Mouse (Mus musculus) cerebellum, adult 11-12 months (tissue): ENCODE measurements at regions not wholly inside any gene's neighbourhood (a gene's known extent, or its start where the extent isn't known, plus 50 kb on each side); places are given as distances from the start of the nearest gene placed in this dataset.
"Not testable (repeated sequence)": the region's sequence is repeated elsewhere in the genome, so short reads cannot be mapped to it uniquely, and the experiment has no call there.

Experiments
- DNase-seq: peaks from one replicate; pipeline ENCODE4 v3.0.0; 2022

DNA sequence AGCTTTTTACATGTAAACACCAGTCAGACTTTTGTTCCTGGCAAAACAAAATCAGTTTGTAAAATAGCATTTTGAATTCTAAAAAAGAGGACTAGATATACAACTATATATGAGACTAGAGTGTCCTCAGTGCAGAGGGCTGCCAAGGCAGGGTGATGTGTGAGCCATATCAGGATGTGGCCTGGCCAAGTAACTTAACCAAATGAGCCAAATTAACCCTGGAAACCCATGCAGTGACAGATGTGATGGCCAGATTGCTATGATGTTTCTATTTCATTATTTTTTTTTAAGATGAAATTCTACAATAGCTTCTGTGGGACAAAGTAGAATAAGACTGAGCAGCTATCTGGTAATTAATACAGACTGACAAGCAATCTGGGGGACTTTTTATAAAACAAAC, 181.8 kb downstream of the Nova1 start:
- no peak for DNase-seq

DNA sequence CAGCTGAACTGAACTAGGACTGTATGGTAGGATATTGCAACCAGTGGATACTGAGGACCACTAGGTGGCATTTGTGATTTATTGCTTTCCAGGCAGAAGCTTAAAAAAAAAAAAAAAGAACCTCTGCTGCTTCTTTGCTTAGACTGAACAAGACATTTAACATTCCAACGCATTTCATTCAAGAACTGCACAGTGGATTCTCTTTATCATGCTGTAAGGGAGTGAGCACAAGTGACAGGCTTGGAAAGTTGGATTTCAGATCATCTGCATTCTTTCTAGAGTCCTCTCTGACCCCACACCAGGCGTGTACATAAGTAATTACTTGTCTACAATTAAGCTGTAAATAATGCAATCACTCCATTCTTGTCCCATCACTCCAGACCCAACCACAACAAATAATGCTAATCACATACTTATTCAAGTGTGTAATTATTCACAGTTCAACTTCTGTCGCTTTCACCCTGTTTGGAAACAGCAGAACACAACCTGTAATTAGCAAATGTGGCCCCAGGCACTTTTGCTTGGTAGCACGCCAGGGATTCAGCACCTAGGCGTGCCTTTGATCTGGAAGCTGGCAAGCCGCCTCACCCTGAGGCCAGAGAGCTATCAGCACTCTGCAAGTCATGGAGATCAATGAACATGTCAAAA, 183.5 kb downstream of the Nova1 start:
- DNase-seq = peak; percentile 36

DNA sequence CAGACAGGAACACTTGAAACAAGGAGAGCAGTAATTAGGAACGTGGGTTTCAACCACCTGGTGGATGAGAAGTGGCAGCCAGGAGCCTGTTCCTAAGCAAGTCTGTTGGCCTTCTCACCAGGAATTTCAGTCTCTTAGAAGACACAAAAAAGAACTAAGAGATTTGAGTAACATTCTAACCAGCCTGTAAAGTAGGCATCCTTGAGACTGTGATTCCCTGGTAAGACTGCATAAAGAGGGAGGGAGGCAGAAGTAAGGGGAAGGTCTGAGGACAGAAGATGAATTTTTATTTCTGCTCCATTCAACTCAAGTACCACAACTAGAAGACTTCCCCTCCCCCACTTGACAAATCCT, 184.0 kb downstream of the Nova1 start:
- no peak for DNase-seq

DNA sequence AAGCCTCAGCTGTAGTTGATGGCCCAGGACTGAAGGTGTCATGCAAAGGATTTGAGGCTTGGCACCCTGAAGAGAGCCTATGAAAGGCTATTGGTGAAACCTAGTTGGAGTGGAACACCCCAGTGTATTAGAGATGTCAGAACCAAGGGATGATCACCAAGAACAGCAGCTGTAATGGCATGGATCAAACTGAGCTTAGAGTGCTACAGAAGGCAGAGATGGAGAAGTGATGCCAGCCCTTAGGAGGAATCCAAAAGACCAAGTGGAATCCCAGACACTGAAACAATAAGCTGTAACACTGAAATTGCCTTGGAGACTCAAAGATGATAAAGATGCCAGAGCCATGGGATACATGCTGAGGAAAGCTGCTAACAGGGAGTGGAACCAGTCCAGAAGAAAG, 186.3 kb downstream of the Nova1 start:
- DNase-seq = not testable (repeated sequence)

DNA sequence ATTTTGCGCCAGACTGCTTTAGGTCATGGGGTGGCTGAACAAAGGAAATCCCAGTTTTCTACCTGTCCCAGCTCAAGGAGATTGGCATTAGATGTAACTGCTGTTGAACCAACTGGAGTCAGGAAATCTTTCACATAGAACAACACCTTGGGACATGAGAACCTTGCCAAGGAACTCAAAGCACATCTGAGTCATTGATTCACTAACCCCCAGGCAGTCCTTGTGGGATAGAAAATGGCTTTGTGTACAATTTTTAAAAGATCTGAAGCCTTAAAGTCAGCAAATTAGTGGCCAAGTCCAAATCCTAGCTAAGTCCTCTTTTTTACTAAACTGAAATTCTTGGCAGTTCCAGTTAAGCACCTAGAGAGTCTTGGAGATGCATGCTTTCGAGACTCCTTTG, 191.4 kb downstream of the Nova1 start:
- DNase-seq = no peak

DNA sequence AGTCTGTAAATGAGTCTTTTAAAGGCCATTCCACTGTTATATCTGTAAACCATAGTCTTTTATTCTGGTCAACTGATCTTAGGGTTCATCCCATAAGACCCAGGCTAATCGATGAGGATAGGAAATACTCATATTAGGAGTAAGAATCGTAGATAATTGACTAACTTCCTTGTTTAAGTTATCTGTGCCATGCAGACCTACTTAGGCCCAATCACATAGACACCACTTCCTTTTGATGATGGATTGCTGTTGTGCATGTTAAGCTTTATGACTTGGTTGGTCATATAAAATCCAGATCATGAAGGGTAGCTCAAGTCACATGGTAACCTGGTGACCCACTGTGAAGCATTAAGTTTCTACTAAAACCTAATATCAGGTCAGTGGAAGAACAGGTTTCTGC, 207.3 kb downstream of the Nova1 start:
- DNase-seq = no peak

DNA sequence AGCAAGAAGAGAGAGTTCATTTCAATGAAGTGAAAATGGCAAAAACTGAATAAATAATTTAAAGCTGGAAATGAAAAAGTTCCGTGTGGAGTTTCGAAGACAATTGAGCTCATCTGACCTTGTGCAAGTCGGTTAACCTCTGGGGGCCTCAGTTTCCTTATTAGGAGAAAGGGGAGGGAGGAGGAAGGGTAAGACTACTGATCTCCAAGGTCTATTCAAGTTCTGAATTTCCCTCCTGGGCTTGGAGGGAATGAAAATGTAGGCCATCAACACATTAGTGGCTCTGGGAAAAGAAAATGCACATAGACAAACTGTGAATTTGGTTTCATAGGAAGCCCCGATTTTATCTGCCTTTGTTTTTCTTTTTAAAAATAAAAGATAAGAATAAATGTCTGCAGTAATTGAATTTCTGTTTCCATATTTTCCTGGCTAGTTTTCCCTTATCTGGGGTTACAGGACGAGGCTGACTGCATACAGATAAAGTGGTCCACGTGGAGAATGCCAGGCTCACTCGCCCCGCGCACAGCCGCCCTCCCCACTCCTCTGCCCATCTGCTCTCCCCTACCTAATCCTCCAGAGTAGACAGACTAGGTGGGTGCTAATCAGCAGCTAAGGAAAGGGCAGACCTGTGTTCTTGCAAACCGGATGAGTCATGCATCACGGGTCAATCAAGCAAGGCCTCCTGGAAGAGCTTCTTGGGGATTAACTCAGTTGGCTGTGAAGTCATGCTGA, 209.0 kb downstream of the Nova1 start:
- DNase-seq = peak; percentile 20

DNA sequence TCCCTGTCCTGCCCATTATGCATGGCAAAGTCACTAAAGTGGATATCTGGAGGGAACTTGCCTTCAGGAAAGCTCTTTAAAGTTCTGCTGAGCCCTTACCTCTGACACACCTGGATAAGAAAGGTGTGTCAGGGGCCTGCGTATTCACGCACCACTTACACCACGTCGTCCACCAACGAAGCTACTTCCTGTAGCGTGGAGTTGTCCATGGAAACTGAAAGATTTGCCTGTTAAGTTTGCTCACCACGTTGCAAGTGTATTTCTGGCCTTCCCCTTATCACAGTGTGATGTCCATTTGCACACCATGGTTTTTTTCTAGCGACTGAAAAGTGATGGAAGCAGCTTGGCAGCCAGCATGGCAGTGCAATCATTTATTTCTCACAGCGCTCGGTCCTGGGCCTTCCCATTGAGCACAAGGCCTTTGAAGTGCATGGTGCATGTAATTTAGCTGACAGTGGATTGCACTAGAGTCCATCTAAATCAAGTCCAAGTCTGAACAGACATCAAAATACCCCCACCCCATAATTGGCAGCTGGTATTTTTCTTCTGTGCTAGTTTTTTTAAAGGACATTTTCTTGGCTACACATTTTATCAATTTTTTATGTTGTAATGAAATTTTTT, 210.3 kb downstream of the Nova1 start:
- no peak for DNase-seq

DNA sequence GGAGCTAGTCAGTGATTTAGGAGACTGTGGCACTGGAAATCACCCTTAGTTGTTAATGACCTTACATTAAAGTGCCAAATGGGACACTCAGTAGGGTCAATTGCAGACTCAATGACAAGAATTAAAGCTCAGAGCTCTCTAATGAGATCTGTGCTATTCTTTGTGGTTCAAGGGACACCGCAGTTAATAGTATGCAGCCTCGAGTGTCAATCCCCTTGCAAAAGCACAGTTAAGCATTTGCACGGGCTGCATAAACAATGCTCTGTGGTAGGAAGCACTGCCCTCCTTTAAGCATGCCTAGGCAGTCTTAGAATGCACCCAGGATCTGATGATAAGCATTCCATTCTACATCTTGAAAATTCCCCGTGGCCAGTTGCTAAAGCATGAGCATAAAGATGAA, 221.5 kb downstream of the Nova1 start:
- no peak for DNase-seq

DNA sequence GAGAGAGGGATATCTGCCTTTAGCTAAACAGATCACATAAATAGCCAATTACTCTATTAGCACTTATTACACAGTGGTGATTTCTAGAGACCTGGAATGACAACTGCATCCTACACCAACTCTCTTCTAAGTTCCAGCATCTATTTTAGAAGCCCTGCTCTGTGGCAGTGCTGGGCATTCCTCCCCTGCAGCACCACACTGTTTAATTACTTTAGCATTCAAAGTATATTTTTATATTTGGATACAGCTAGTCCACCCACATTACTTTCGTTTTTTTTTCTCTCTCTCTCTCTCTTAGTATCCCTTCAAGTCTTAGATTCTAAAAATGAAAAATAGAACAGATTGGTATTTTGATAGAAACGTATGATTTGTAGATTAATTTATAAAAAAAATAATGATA, 250.1 kb downstream of the Nova1 start:
- DNase-seq = no peak

DNA sequence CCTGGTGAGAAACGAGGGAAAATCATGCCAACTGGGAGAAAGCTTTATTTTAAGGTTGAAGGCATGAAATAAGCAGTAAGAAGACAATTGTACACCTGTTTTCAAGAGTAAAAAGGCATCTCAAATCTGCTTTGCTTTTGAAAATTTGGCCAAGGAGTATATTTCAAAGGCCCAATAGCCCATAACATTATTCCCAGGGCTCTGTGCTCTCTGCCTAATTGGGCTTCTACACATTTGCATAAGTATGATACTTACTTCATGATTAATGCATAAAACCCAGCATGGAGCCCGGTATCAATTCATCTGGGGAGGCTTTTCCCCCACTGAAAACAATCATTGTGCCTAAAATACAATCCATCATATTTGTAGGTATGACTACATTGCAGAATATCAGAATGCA, 252.4 kb downstream of the Nova1 start:
- no peak for DNase-seq

DNA sequence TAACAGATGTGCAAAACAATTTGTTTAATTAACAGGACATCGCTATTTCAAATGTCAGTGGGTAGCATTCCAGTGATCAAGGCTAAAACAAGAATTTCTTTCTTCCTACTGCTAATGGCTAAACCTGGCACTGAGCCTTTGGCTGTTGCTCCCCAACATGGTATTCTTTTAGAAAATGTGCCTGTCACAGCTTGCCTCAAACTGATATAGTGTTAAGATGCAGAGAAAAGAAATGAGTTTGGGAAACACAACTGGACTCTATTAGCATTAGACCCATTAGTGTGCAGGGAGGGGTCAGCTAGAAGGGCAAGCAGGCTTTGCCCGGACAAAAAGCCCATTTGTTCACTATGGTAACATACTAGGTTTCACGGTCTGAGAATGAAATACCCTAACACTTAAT, 297.8 kb downstream of the Nova1 start:
- DNase-seq = no peak

DNA sequence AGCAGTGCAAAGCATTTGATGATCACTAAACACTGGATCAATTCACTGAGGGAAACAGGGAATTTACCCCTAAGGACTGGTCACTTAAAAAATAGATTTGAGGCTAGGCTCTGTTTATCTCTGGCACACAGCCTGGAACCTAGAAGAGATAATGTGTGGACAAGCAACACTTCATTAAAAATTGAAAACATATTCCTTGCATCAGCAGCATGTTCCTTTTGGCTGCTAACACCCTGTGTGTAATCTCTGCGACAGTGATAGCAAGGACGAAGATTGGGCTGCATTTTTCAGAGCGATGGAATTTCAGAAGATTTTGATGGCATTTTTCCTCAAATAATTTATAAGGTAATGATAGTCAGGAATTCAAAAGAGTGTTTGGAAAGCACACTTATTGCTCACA, 310.9 kb downstream of the Nova1 start:
- no peak for DNase-seq

DNA sequence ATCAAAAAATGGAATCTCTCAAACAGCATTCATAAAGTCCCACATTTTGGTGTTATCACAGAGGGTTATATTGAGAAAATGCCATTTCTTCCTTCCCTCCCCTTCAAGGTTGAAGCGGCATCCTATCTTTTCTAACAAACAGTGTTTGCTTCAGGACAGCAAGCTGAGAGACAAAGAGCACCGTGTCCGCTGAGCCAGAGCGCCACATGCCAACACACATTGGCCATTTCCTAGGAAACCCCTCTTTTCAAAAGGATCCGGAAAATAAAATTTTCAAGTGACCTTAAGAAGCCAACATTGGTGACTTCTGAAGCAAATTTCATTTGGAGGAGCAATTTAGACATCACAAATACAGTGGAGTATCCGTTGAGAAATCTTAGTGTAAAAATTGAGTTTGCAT, 326.3 kb downstream of the Nova1 start:
- DNase-seq = no peak

DNA sequence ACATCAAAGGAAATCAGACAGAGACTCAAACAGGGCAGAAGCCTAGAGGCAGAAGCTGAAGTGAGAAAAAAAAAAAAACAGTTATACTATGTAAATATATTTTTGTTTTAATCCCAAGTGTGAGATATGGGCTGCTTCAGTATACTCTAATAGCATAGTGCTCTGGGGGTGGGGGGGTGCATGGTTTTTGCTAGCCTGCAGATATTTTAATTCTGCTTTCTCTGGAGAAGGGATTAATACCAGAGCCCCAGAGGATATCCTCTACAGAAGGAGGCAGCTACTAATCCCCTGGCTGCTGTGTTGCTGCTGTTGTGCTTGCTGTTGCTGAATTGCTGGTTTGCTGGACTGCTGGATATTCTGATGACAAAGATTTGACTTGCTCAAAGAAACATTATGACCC, 367.8 kb downstream of the Nova1 start:
- DNase-seq = no peak

DNA sequence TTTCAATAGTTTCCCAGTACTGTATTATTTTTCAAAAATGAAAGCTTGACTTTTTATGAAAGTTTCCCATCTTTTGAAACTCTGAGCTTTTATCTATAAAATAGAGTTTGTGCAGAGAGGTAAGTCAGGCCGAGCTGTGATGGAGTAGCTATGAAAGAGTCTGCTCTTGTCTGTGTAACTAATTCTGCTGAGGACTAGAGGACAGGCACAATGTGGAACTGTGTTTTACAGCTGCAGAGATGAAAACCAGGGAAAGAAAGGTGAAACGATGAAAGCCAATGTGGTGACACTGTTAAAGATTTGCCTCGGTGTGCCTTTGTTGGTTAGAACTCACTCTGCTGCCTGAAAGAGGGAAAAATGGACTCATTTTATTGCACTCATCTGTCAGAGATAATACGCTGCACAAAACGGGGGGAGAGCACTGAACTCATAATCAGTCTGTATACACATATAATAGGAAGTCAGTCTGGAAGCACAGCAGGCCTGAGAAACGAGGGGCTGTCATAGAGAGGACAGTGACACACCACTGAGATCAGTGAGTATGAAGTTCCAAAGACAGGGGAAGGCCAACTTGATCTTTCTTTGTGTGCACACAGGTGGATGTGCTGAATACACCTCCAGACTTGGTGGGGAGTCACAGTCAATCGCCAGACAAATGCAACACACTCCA, 373.9 kb downstream of the Nova1 start:
- no peak for DNase-seq

DNA sequence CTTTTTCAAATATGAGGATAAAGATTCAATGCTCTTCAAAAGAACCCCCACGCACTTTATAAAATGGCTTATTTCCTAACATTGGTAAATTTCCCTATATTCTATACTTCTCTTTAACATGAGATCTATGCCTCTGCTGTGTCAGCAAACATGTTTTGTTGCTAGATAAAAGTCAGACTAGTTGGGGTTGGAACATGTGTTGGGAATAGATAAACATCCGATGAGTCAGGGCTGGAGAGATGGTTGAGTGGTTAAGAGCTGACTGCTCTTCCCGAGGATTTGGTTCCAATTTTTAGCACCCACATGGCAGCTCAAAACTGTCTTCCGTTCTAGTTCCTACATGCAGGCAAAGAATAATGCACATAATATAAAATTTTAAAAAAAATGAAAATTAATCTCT, 399.1 kb downstream of the Nova1 start:
- DNase-seq = no peak

DNA sequence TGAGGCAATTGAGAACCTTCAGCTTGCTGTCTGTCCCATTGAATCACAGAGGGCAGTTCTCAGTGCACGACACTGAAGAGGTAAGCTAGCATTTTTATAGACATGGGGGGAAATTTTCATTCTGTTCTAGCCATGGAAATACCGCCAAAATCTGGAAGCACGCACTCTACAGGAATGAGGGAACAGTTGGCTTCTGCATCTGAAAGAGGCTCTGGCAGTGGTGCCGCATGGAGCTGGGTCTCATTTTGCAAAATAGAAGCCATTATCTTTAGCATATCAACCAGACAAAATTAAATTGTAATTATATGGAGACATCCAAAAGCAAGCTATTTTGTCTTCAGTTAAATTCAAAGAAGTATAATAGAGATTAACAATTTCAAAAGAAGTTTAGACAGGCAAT, 399.7 kb downstream of the Nova1 start:
- no peak for DNase-seq

DNA sequence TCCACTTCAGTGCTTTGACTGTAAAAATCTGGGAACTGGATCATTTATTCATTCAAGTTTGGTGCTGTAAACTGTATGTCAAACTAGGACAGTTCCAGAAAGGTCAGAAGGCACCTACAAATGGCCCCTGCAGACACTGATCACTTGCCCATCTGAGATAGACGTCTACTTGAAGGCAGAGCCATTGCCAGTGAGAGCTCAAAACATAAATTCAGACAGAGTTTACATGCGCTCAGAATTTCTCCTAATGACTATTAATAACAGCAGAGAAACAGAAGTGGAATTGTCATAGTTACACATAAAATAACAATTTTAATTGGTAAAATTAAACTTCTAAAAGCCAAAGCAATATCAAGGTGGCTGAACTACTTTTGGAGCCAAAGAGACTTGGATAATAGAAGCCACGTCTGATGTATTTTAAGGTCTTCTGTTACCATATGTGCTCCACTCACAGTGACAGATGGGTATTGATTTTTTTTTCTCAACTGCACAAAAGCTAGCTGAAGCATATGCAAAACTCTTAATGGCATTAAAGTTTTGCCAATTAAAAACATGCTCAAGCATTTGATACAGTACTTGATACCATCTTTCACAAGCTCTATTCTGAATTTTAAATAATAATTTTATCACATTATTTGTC, 401.8 kb downstream of the Nova1 start:
- DNase-seq = no peak

DNA sequence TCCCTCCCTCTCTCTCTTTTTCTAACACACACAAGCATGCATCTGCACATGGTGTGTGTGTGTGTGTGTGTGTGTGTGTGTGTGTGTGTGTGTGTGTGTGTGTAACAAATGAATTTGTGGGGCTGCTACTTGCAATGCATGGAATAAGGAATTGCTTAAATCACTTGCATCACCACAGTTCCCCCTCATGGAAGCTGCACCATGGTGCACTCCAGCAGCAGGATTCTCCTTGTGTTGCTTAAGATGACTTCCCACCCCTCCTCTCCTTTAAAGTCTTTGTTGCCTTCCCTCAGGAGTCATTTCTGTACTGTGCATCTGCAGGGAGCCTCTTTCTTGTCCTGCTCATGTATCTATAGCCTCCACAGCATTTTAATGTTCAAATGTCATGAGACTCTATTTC, 402.5 kb downstream of the Nova1 start:
- DNase-seq = no peak

DNA sequence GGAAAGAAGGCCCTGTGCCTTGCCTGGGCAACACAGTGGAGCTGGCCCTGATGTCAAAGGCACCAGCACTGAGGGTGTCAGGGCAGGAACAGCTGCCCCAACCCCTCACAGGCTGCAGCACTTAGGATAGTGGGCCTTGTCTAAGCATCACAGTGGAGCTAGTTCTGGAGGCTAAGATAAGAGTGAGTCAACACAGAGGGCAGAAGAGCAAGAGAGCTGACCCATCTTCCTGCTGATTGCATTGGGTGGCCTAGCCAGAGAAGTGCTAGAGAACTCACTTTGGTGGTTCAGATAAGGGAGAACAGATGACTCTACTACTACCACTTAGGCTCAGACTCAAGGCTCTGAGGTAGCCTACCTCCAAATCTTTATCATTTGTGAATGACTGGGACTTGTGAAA, 413.1 kb downstream of the Nova1 start:
- no peak for DNase-seq

DNA sequence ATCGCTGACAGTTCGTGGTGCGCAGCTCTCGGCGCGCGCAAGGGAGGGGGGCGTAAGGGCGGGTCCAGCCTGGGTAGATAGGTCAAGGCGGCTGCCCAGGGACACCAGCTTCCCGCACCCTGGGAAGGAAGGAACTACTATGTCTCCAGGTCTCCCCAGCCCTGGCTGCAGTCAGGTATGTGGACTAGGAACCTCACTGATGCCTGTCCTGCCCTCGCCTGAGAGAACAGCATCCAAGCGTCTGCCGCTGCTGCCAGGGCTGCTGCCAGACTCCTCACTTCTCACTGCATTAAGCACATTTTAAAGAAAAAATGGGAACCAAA, 419.1 kb downstream of the Nova1 start:
- DNase-seq = no peak

DNA sequence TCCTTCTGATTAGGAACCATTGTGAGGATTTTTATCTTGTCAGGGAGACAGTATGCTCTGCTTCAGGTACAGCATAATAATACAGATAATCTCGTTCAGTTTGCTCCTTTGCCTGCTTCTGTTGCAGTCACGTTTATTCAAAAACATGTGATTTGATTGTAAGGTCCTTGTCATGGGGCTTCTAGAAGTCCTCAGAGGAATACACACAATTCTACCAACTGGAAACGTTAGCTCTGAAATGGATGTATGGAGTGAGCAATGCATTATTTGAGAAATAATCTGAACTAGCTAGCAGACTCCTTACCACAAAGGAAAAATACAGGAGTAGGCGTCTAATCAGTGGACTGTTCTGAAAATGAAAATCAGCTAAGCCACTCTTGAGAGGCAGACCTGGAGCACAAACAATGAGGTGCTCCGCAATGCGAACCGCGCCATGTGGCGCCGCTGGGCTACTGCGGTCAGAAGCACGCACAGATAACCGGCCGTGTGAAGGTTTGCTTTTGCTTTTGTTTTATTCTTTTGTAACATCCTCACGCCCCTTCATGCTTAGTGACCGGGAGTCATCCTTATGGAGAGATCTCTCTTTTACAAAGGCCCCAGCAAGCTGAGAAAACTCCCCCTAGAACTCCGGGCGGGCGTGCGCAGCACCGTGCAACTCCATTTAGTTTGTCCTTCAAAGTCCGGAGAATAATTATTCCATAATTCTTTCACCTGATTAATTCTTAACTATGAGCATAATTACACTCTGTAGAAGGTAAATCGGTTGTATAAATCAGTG, 419.7 kb downstream of the Nova1 start:
- peak; percentile 8 for DNase-seq
